Mouse (Mus musculus): ENCODE measurements around the gene Mad1l1. TPM values are rescaled to one million over a fixed set of nuclear protein-coding genes. Genes with fewer than 3 reads are reported as not detected.

Gene Mad1l1
- total RNA-seq, 1 experiment from 2014 or later, result 23.1 TPM

- peak; percentile 85 for DNase-seq
Measured at GRCm38 (mm10) chr5:140331615-140332512, 10.5 kb upstream of the Mad1l1 start, which contains the start of gene Mrm2. Mrm2 (minus strand) TSS chr5:140331898.

DNA sequence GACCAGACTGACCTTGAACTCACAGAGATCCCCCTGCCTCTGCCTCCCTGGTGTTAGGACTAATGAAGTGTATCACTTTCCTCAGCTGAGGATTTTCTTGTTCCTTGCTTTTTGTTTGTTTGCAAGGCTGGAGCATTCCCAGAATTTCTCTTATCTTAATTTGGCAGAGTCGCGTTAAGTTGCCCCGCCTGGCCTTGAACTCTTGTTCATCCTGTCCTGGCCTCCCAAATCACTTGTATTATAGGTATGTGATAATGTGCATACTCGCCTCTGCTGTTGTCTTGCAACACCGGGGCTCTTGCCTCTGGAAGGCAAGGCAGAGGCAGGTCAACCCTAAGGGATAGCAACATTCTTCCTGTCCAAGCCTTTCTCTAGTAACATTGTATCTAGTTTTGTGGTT lies 2.7 kb upstream of the Mad1l1 start:
- DNase-seq, result no peak

DNA sequence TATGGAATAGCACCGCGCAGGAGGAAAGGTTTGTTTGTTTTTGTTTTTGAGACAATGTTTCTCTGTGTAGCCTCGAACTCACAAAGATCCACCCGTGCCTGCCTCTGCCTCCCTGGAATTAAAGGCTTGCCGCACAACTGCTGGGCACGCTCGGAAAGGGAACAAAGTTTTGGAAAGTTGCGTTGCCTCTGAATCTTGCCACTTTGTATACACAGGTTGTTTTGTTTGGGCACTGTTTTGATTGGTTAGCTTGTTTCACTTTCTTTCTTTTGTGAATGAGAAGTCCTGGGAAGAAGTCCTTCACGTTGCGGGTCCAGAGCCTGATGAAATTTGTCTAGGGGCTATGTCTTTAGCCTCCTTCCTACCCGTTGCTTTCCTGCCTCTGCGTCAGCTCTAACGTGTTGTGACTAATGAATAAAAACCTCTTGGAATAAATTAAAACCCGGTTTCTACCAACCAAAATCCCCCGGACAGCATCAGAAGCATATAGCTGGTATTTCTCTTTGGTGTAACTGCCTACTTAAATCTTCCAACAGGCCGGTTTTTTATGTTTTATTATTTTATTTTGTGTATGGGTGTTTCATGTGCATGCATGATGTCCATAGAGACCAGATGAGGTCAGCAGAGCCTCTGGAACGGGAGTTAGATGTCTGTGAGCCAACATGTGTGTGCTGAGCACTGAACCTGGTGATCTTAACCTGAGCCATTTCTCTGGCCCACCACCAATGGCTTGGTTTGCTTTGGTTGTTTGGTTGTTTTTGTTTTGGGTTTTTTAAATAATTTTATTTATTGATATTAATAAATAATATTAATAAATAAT lies 614 bp upstream of the Mad1l1 start:
- no peak for DNase-seq

- no peak for DNase-seq
Measured at GRCm38 (mm10) chr5:140316716-140317115, 4.6 kb downstream of the Mad1l1 start.

- DNase-seq, result no peak
Measured at GRCm38 (mm10) chr5:140307602-140308001, 13.8 kb downstream of the Mad1l1 start.

- no peak for DNase-seq
Measured at GRCm38 (mm10) chr5:140306016-140306415, 15.3 kb downstream of the Mad1l1 start.

GRCm38 (mm10) chr5:140298291-140298690 lies 23.1 kb downstream of the Mad1l1 start:
- DNase-seq, result no peak

- peak; percentile 20 for DNase-seq
Measured at GRCm38 (mm10) chr5:140292152-140292551, 29.2 kb downstream of the Mad1l1 start.

GRCm38 (mm10) chr5:140289161-140289560 lies 32.2 kb downstream of the Mad1l1 start:
- no peak for DNase-seq

DNA sequence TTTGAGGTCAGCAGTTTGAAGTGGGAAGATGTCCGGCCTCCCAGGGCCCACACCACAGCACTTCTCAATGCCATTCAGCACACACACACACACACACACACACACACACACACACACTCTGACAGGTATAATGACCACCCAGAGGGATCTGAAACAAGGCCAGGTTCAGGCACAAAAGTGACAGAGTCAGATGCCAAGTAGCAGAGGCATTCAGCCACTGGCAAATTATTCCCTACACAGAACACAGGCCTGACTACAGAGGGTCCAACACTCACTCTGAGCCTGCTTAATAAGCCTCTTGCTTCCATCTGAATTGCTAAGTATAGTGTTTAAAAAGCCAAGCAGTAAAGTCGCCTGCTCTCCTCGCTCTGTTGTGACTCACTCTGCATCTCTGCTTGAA lies 33.1 kb downstream of the Mad1l1 start:
- DNase-seq, result no peak

DNA sequence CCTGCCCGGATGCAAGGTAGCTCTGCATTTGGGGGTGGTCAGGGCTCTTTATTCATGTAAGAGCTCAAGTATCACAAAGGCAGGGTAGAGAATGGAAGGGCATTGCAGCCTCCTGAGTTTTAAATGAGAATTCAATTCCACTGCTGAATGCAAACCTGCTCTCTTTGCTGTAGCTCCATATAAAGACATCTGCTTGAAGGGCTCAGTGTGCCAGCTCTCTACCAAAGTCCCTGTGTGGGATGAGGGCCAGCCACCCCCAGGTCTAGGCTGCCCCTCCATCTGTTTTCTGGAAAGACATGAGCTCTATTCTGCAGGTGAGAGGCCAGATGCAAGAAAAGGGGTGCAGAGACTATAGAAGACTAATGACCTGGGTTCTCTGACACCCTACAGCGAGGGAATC lies 36.6 kb downstream of the Mad1l1 start:
- DNase-seq, result no peak

DNA sequence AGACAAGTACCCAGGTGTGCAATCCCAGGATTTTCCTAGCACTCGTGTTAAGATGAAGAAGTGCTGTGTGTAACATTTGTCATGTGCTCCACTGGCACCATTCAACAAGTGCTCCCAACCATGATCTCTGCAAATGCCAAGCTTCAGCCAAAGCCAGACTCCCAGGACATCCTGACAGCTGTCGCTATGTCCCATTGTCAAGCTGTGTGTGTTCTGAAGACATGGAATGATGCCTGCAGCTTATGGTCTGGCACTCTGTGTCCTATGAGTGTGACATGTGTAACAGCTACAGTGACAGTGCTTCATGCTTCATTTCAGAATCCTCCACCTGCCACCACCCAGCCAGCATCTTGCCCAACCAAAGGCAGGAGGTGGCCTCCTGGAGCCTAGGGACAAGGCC lies 37.3 kb downstream of the Mad1l1 start:
- no peak for DNase-seq

GRCm38 (mm10) chr5:140282900-140283299 lies 38.5 kb downstream of the Mad1l1 start:
- DNase-seq, result no peak

- peak; percentile 37 for DNase-seq
Measured at GRCm38 (mm10) chr5:140282376-140282775, 39.0 kb downstream of the Mad1l1 start.

- no peak for DNase-seq
Measured at GRCm38 (mm10) chr5:140280205-140280604, 41.1 kb downstream of the Mad1l1 start.

DNA sequence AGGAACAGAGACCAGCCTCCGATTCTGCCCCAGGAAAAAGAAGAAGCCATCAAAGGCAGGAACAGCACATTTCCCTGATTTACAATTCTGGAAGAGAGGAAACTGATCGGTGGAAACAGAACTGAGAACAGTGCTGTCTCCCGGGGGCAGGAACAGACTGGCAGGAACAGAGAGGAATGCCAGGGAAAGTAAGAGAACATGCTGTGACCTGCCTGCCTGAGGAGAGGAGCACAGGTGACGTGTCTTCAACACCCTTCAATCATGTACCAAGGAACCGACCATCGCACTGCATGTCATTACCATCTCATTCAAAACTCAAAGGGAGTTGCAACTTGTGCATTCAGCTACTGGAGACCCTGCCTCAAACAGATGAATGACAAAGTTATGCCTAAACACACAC lies 44.6 kb downstream of the Mad1l1 start:
- DNase-seq, result no peak

DNA sequence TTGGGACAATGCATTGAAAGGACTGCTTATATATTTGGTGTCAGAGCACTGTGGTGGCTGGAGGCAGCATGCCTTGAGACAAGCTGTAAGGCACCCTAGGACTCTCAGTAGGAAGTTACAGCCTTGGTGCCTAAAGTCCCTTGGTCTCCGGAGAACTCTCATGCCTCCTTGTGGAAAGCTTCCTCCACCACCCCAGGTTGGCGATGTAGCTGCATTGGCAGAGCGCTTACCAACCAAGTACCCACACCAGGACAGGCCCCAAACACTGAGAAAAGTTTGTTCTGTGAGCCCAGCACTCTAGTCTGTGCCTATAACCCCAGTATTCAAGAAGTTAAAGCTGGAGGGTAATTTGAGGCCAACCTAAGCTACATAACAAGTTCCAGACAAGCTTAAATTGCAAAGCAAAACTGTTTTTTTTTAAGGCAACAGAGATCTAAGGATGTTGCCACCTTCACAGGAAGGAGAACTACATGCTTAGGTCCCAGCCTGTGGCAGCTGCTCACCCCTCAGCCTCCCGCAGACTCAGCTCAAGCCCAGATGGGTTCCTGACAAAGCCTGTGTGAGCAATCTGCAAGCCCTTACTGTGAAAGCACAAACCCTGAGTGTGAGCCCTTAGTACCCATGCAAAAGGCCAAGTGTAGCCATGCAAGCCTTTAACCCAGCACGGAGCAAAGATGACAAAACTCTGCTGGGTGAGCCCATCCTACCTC lies 50.2 kb downstream of the Mad1l1 start:
- no peak for DNase-seq

GRCm38 (mm10) chr5:140268396-140268795 lies 53.0 kb downstream of the Mad1l1 start:
- no peak for DNase-seq

DNA sequence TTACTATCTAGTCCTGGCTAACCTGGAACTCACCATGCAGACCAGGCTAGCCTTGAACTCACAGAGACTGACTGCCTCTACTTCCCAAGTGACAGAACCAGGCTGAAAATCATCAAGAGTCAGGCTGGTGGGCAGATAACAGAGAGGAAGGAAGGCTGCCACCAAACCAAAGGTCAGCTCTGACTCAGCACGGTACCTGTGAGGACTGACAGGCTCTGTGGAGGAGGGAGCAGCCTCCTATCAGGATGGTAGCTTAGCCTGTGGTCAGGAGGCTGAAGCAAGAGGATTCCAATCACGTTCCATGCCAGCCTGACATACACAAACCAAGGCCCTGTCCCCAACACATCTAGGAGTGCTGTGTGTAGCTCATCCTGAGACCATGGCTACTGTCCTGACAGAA lies 54.3 kb downstream of the Mad1l1 start:
- no peak for DNase-seq

DNA sequence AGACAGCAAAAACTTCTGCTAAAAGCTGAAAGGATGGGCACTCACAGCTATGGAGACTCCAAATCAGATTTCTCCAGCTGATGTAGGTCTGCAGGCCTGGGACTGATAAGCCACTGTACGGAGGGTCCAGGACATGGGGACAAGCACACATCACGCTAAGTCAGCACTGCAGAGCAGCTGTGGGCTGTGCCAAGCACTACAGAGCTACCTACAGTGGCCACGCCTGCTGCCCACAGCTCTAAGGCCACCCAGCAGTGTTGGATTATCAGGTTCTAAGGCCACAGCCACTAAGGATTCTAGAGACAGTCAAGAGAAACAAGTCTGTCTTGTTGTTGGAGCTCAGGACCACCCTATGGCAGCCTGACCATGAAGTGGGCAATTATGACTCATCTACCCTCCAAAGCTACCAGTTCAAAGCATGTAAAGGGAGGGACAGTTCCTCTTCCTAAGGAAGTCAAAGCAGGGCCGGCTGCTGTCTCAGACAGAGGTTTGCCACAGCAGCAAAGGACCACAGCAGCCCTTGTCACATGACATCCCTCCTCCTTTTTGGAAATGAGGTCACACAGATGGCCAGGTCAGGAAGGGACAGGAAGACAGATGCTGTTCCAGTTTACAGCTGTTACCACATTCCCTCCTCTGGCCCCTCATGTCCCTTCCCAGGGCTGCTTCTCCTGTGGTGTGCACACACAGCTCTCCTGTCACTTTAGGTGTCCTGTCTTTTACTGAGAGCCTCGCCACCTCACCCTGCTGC lies 56.4 kb downstream of the Mad1l1 start:
- DNase-seq, result no peak
